Mouse (Mus musculus) R1 (cell line): Measurements from ENCODE around the gene Sox5.
A peak's percentile ranks its signal among the peaks of the same experiment; 100 is the strongest.

Experiments
- DNase-seq: peaks from one replicate; pipeline ENCODE4 v3.0.0-alpha.2; 2018; ENCODE audit warnings: low read depth, low spot score

Gene Sox5

DNA sequence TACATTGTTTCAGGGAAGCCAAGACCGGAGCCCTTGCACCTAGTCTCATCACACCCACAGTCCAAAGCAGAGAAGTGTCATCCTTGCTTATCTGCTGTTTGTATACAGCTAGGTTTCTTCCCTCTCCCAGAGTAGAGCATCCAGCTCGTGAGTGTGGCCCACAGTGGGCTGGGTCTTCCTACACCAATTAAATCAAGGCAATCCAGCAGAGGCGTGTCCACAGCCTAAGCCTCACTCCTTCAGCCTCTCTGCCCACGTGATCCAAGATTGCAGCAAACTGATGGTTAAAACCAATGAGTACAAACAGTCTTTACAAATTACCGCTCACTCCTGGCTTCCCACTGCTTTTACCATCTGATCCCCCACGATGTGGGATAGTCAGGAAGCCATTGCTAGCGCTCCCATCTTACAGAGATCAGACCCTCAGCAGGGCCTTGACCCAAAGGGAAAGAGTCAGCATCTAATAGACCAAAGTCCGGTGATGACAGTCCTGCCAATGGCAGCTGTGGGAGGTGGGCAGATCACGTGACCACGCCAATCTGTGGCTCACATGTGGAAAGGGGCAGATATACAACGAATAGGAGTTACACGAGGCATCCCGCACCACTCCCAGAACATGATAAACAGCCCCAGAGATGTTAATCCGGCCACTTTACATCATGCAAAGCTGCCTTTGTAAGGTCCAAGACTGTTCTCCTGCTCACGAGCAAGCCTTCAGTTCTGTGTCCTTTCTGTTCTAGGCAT, 9.4 kb downstream of the Sox5 start:
- DNase-seq = peak; percentile 53

DNA sequence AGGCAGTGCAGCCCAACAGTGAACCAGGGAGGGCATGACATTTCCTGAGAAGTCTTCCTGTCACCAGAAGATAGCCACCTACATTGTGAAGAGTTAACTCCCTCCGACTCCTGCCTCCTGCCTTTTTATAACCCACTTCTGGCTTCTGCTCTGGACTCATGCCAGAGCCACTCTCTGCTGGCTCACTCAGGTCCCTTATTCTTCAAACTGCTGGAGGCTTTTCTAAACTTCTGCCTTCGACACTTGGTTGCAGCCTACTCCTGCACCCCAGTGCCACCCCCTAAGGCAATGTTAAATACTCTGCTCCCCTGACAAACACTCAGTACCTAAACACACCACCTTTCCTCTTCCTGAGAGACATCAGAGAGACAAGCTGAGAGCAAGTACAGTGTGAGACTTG, 12.7 kb downstream of the Sox5 start:
- DNase-seq = no peak

DNA sequence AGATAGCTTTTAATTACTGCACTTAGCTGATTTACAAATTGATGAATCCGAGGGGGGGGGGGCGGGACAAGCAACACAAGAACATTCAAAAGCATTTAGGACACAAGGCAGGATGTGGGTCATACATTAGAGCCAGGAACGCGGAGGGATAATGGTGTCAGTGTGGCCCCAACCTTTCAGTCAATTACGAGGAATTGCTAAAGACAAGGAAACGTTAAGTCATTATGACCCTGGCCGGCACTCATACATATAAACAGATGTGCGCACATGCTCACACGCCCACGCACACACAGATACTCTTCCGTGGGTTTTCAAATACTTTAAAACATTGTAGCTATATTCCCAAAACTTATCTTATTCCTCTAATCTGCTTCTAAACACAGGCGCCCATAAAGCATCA, 19.9 kb downstream of the Sox5 start:
- no peak for DNase-seq

DNA sequence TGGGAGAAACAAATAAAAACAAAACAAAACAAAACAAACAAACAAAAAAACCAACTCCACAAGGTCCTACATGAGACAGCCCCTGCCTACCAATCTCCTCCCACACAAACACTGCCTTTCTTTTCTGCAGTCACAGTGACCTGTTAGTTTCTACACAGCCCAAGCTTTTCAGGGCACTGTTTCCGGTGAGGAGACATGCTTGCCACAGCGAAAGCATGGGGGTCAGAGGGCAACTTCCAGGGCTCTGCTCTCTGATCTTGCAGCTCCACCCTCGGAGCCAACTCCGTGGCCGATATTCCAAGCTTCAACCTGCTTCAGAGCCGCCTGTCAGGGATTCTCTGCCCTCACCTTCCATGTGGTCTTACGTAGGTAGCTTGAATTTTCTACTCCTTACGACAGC, 22.6 kb downstream of the Sox5 start:
- no peak for DNase-seq

DNA sequence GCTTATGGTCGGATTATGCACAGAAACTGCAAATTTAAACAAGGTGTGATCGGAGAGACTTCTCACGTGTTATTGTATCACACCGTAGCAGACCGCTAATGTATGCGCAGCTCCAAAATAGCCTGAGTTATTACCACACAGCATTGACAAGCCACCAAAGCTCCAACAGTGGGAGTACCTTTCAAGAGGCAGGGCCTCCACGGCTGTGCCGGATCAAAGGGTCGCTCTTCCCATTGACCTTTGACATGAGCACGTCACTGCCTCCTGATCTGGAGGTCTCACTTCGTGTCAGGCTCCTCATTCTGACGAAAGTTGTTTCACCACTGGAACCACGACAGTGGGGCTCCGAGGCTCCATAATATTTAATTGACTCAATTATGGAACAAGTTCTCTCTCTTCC, 24.4 kb downstream of the Sox5 start:
- DNase-seq = no peak

DNA sequence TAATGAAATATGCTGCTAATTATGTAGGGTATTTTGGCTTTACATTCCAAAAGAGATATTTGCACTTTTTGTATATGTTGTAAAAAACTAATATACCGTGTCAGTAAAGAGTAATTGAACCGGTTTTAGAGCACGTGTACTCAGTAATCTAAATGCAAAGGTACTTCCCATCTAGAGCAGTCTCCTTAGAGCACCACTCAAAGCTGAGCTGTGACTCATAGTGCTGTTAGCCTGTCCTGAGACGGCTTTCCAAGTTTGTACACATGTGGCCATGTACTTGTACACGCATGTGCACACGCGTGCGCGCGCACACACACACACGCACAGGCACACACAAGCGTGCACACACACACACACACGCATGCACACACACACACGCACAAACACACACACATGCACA, 25.3 kb downstream of the Sox5 start:
- no peak for DNase-seq

DNA sequence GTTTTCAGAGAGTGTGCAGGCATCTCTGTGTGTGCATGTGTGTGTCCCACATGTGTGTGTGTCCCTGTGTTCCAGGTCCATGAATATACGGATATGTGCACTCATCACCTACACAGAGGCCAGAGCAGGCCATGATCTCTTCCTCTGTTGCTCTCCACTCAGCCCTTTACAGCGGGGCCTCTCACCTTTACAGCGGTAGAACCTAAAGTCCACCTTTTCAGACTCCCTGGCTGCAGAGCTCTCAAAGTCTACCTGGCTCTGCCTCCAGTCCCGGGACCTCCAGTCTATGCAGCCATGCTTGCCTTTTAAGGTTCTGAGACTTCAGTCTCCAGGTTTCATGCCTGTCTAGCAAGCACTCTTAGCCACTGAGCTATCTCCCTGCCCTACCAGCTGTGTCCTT, 26.5 kb downstream of the Sox5 start:
- no peak for DNase-seq

DNA sequence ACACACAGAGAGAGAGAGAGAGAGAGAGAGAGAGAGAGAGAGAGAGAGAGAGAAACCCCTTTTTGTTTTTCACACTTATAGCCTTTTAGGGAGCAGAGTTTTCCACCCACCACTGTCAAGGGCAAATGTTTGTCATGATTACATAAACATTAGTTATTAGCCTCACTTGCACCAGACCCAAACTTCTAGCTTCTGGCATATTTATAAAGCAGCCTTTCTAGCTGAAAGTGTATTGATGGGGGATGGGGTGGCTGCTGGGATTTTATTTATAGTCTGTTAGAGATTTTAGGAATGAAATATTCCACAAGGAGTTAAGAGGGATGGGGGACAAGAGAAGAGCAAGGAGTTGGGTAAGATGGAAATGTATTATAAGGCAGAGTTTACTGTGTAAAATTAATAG, 27.4 kb downstream of the Sox5 start:
- DNase-seq = no peak

DNA sequence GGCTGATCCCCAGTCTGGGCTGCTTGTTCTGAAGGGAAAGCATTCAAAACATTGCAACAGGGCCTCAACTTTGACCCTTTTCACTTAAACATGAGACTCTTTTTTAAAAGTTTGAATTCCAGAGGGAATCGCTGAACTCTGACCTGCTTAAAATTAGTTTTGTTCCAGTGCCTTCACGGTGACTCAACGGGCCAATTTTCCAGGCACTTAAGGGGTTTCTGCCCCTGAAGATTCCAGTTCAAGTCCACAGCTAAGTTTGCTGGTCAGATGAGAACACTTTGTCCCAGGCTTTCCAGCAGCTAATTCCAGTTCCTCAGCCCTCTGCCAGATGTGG, 27.8 kb downstream of the Sox5 start:
- DNase-seq = no peak

DNA sequence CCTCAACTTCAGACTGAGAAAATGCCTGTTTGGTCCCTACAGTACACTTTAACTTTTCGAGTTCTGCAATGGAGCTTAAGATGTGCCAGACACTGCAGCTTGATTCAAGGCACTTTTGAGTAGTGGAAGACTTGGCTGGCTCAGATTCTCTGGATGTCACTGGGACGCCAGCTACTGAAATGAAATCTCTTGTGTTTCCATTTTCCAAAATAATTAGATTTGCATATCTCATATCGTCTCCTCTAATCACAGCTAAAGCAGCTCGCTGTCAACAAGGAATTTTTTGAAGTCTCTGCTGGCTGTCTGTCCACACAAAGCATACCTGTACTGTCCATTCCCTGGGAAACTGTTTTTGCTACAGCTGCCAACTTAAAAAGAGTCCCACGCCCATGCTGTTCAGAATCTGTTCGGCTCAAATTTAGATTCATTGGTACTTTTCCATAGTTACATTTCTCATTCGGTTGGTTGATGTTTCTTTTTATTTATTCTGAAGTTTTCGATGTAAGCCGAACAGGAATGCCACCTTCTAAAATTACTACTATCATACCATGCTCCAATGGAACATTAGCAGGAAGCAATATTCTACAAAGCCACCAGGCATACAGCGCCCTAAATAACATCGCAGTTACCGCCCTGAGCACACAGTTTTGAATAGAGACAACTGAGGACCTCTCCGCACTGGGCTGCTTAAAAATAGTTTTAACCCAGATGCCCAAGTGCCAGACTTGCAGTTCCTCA, 28.4 kb downstream of the Sox5 start:
- DNase-seq = no peak

DNA sequence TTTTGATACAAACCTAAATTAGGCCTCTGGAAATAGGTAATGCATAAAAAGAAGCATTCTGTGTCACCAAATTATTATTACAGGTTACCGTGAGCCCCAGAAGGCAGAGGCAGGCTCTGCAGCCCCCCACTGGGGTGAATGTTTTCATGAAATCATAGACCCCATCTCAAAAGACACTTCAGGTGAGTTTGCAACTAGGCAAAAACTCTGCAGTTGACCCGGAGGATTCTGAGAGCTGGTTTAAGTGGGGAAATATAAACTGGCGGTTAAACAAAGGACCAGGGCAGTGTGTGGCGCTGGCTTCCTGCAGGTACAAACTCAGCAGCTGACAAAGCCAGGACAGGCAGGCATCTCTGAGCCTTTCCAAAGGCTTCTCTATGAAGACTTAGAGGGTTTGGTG, 30.2 kb downstream of the Sox5 start:
- no peak for DNase-seq

DNA sequence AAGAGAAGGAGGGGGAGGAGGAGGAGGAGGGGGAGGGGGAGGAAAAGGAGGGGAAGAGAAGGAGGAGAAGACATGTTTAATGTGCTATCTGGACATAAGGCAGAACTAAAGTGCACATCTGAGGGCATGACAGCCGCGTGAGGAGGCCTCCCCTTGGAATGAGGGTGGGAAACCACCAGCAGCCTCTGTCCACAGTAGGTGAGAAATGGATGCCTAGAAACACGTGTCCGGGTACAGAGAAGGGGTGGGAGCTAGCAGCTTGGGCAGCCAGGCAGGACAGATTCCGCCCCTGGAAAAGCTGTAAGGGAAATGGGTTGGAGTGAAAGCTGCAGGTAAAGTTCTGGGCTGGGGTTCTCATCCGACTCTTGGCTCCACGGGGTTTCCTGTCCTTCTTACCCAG, 31.6 kb downstream of the Sox5 start:
- no peak for DNase-seq

DNA sequence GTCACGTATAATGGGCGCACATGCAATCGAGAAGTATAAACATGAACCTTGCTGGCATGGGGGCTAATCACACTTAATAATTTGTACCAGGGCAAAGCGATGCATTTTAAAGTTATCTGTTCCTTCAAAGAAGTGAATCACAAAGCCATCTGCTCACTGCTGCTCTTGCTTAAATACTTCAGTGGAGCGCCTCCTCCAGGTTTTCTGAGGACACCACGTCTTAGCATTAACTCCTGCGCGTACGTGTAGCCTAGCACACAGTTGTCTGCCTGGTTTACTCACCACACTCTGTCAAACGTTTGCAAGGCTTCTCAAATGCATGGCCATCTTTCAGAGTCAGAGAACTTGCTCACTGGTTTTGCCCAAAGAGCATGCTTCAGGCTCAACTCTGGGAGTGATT, 35.3 kb downstream of the Sox5 start:
- DNase-seq = no peak

DNA sequence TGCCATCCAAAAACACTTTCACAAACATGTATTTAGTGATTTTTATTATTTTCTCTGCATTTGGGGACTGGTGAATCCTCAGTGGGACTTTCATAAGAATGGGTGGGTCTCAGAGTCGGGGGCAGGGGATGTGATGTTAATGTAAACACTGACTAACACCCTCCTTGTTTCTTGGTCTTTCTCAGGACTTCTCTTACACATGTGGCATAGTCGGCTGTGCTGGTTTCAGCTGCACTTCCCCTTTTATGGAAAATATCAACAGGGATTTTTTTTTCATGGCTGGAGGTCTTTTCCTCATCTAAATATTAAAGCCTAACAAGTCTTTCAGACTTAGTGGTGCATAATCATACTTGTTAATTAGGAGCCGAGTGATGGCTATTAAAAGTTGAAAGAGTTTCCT, 39.2 kb downstream of the Sox5 start:
- DNase-seq = no peak

DNA sequence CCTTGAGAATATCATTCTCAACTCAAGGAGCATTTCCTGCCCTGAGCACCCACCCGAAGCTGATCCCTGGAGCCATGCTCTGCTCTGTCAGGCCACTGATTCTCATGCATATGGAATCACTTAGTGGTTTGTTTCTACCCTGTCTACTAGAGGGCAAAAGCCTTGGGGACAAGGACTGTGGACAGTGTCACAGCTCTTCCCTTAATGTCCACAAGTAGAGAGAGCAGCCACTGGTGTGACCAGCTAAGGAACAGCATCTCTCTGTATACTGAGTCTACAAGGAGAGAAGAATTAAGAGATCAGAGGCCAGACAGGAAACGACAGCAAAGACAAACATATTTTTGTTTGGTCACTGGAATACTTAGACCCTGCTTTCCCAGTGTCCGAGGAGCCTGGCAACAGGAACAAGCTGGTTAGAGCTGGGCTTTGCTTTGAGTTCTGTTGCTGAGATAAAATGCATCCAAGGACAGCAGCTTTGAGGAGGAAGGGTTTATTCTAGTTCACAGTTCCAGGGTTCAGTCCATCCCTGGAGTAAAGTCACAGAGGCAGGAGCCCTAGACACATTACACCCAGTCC, 40.6 kb downstream of the Sox5 start:
- no peak for DNase-seq

DNA sequence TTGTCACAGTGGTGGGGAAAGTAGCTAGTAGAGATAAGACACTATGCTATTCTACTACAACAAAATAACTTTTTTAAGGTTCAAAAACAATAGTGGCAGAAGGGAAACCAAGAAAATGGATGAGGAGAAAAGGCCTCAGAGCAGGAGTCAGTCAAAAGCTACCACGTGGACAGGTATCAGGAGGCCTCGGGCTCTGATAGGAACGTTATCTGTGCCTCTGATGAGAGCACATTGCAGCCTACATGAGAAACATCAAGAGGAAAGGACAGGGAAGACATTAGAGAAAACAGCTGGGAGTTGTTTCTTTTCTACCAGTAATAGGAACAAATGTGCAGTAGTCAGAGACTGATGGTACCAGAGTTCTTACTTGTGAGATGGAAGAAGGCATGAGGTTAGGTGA, 41.4 kb downstream of the Sox5 start:
- DNase-seq = no peak

DNA sequence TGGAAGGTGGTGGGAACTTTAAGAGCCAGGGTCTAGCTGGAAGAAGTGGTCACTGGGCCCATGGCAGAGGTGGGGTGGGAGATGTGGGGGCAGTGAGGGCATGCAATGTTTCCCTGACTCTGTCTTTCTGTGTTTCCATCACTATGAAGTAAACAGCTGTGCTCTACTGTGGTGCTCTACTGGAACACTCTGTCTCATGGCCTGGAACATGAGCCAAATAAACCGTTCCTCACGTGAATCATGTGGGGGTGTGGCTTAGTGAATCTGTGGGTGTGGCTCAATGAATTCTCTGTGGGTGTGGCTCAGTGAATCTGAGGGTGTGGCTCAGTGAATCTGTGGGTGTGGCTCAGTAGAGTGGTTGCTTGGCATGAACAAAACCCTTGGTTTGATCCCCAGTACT, 42.0 kb downstream of the Sox5 start:
- peak; percentile 23 for DNase-seq

DNA sequence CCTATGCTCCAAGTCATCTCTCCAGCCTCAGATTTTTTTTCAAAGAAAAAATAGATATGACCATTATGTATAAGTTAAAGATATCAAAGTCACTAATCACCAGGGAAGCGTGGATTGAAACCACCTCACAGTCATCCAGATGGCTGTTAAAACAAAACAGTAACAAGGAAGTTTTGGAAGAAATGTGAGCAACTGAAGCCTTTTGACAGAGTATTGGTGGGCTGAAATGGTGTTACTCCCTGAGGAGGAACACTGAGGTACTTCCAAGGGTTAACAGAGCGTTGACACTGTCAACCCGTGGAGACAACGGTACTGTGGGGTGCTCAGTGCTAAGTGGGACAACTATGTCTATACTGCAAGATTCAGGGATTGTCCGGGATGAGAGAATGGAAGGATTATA, 44.0 kb downstream of the Sox5 start:
- DNase-seq = no peak

DNA sequence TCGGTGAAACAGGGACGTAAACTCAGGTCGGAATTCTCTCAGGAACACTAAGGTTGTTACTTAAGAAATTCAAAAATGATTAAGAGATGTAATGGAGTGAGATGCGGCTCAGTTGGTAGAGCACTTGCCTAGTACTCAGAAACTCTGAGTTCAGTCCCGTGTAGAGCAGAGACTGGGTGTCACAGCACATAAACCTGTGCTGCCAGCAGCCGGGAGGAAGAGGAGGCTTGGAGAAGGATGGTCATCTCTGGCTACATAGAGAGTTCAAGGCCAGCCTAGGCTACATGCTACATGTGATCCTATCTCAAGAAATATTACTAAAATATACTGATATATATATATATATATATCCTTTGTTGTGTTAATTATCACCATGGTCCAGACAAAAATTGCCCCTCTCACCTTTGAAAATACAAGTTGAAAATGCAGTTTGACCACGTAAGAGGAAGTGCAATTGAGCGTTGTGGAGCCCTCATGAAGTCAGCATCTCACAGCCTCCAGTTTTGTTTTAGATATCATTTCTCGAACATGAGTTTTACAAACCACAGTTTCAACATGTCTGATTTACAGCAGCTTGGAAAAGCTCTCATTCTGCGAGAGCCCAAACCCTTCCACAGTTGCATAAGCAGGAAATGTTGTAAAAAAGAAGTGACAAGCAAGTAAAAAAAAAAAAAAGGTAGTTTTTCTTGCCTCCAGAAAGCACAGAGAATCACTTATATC, 50.4 kb downstream of the Sox5 start:
- no peak for DNase-seq

DNA sequence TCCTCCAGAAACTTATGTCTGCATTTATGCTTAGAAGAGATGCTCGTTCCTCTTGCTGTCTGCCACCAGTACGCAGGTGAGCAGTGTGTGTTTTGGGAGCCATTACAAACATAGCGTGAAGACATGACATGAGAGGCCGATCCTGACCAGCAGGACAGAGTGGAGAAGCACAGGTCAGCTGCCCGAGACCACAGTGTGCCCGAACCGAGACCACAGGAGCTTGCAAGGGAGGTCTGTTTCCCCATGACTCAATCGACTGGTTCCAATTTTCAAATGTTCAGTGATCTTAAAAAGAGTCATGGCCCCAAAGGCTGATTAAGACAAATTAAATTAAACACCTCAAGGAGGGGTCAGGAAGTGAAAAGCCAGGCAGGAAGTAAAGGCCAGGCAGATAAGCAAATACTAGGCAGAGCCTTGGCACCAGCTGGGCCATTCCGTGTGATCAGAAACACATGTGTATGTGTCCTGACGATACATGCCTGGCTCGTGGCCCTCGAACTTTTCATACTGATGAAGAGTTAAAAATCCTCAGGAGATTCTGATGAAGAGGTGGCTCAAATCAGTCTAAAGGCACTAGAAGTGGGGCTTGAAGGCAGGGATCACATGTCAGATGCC, 58.1 kb downstream of the Sox5 start:
- DNase-seq = no peak

DNA sequence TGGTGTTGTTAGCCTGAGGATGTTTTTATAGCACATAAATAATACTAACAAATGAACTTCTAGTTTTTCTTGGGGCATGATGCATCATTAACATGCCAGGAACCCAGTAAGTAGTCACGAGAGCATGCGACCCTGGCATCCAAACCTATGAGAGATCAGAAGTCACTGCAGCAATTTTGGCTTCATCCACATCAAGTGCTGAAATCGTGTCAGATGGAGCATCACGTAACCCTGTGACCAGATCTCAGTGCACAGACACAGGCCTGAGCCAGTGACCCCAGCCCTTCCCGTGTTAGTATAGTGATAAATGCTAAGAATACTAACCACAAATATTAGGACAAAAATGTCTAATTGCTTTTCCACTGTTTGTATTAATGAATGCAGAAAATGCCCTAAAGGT, 58.8 kb downstream of the Sox5 start:
- no peak for DNase-seq

DNA sequence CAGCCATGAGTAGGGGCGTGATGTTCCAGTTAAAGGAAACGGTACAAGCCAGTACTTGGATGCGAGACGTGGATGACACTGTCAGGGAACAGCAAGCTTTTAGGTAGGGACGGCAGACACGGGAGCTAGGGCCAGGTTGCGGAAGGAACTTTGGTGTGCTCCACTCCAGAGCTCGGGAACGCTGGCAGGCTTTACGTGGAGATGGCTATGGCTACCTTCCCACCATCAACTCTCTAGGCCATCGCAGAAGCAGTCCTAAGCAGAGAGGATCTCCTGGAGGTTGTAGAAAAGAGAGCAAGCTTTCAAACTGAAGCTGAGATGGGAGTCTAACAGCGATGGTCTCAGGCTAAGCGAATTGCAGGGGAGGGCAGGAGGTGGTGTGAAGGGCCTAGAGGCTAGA, 60.9 kb downstream of the Sox5 start:
- no peak for DNase-seq
